Mouse (Mus musculus) 416B (cell line): ENCODE data around the gene Nipsnap1.
A peak's percentile ranks its signal among the peaks of the same experiment; 100 is the strongest.

ENCODE experiments used
- DNase-seq: peaks from one replicate; pipeline ENCODE4 v3.0.0; 2011; ENCODE audit warnings: low read depth

The Nipsnap1 gene

GRCm38 (mm10) chr11:4865645-4866251 lies 8.0 kb upstream of the Nipsnap1 start:
- peak; percentile 85 for DNase-seq

GRCm38 (mm10) chr11:4874551-4874950 lies 800 bp downstream of the Nipsnap1 start:
- peak; percentile 34 for DNase-seq

- no peak for DNase-seq
Observed at GRCm38 (mm10) chr11:4881087-4881486, 7.3 kb downstream of the Nipsnap1 start.

- peak; percentile 51 for DNase-seq
Observed at GRCm38 (mm10) chr11:4882892-4883627, 9.3 kb downstream of the Nipsnap1 start.

- DNase-seq, result peak; percentile 71
Observed at GRCm38 (mm10) chr11:4885385-4885903, 11.7 kb downstream of the Nipsnap1 start.

- DNase-seq, result no peak
Observed at GRCm38 (mm10) chr11:4886987-4887386, 13.2 kb downstream of the Nipsnap1 start.

- DNase-seq, result peak; percentile 91
Observed at GRCm38 (mm10) chr11:4894848-4895816, 21.4 kb downstream of the Nipsnap1 start, which contains the start of gene Thoc5. TSS of gene Thoc5 (plus strand) at chr11:4895320.

- peak; percentile 65 for DNase-seq
Observed at GRCm38 (mm10) chr11:4900437-4900836, 26.7 kb downstream of the Nipsnap1 start.

GRCm38 (mm10) chr11:4901956-4902355 lies 28.2 kb downstream of the Nipsnap1 start:
- no peak for DNase-seq

GRCm38 (mm10) chr11:4906231-4906630 lies 32.5 kb downstream of the Nipsnap1 start:
- no peak for DNase-seq

GRCm38 (mm10) chr11:4916068-4916467 lies 42.3 kb downstream of the Nipsnap1 start:
- peak; percentile 79 for DNase-seq

GRCm38 (mm10) chr11:4921281-4921680 lies 47.5 kb downstream of the Nipsnap1 start:
- no peak for DNase-seq

GRCm38 (mm10) chr11:4921751-4922150 lies 48.0 kb downstream of the Nipsnap1 start:
- no peak for DNase-seq

- no peak for DNase-seq
Observed at GRCm38 (mm10) chr11:4927224-4927623, 53.5 kb downstream of the Nipsnap1 start.

- peak; percentile 10 for DNase-seq
Observed at GRCm38 (mm10) chr11:4931009-4931601, 57.4 kb downstream of the Nipsnap1 start.

- peak; percentile 24 for DNase-seq
Observed at GRCm38 (mm10) chr11:4936243-4936642, 62.5 kb downstream of the Nipsnap1 start.
